Mouse (Mus musculus): ENCODE measurements at regions not wholly inside any gene's neighbourhood (a gene's known extent, or its start where the extent isn't known, plus 50 kb on each side); places are given as distances from the start of the nearest gene placed in this dataset.
"Not testable (repeated sequence)": the region's sequence is repeated elsewhere in the genome, so short reads cannot be mapped to it uniquely, and the experiment has no call there.

DNA sequence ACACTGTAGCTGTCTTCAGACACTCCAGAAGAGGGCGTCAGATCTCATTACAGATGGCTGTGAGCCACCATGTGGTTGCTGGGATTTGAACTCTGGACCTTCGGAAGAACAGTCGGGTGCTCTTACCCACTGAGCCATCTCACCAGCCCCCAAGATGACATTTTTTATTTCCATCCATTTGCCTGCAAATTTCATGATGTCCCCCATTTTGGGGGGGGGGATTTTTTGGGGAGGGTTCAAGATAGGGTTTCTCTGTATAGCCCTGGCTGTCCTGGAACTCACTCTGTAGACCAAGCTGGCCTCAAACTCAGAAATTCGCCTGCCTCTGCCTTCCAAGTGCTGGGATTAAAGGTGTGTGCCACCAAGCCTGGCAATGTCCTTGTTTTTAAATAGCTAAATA is 66.5 kb upstream of the Gm15319 start:
- not testable (repeated sequence) for TF ChIP-seq CTCF (IDR thresholded peaks at IDR 0.05; ENCODE audit: control insufficient read depth, insufficient read depth, insufficient replicate concordance, low read depth, low read length); POLR2A (IDR thresholded peaks at IDR 0.05; ENCODE audit: control insufficient read depth, low read depth, low read length)
